Mouse (Mus musculus) lung, adult 18-20 months (tissue): Measurements from ENCODE around the gene Slc6a6.

Experiments
- DNase-seq, 2 experiments: peaks; one replicate each; pipeline ENCODE4 v3.0.0; 2022; ENCODE audit warnings: mixed read lengths in 2 of 2

Gene Slc6a6

DNA sequence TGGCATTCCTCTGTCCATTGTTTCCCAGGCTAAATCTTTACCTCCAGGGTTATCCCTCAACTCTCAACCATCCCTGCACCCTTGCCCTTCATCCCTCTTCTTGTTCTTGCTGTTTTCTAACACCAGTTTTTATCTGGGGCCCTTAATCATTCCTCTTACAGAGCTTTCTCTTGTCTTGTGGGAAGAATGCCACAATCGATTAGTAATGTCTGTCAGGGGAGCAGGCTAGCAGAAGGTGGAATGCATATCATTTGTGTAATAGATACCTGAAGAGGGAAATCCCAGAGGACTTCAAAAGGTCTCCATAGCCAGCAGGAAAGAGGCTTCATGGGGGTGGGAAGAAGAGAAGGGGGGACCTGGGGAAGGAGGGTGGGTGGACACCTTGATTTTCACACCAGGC lies 20.6 kb downstream of the Slc6a6 start:
- DNase-seq: no peak

DNA sequence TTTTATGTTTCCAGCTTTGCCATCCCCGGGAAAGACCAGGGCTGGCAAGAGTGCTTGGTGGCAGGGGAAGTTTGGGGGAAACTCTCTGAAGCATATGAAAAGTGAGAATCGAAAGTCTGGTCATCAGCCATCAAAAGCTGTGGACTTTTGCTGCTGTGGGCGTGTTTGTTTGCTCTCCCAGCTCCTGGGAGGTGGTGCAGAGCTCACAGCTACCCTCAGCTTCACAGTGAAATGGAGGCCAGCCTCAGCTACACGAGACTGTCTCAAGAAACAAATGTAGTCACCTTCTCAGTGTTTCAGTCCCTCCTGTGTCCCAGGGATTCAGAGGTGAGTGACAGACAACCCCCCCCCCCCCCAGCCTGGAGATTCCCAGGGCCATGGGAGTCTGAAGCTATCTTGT lies 21.8 kb downstream of the Slc6a6 start:
- DNase-seq: peak in 1 of 2 experiments; percentile 50

DNA sequence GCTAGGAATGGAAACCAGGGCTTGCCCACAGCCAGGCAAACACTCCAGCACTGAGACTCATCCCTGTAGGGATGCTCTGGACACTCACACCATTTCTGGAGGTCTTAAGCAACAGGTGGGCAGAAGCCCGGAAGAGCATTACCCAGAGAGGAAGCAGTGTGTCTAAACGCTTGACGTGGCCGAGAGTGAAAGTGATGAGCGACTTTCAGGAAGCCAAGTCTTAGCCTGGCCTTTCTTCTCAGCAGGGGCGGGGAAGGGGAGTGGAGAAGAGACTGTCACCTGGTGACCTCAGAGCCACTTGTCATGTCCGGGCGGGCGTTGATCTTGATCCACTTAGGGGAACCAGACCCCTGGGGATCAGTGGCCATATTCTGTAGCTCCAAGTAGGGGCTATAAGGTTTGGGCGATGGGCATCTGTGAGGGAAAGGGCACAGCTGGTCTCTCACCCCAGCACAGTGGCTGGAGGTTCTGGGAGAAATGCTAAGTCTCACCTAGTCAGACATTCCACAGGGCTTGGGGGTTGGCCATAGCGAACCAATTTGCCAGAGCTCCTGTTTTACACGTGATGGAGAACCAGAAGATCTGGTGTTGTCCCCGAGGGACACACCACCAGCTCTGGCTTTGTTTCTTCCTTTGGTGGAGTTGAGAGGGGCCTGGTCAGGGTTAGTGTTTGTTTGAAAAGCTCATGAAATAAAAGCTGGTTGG lies 22.4 kb downstream of the Slc6a6 start:
- DNase-seq: no peak

DNA sequence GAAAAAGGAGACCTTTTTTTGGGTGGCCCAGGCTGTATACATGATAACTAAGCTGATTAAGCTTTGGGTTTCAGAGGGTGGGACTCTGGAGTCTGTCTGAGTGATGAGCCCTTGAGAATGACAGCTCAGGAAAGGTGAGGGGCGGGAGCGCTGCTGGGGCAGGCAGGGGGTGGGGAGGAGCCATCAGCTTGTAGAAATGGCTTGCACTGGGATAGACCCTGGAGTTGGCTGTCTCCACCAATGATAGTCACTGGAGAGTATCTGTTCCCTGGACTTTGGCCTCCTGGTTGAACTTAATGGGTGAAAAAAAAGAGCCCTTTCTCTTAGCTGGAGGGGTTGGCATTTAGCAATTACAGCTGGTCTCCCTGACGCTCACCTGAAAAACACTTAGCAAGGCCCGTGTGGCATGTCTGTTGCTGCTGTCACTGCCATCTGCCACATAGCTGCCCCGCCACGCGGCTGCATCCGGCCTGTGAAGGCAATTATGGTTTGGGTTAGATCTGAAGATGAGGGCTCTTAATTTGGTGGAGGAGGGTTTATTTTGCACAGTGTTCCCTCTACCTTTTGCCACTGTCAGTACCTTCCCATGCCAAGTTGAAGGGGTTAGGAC lies 23.5 kb downstream of the Slc6a6 start:
- DNase-seq: no peak

DNA sequence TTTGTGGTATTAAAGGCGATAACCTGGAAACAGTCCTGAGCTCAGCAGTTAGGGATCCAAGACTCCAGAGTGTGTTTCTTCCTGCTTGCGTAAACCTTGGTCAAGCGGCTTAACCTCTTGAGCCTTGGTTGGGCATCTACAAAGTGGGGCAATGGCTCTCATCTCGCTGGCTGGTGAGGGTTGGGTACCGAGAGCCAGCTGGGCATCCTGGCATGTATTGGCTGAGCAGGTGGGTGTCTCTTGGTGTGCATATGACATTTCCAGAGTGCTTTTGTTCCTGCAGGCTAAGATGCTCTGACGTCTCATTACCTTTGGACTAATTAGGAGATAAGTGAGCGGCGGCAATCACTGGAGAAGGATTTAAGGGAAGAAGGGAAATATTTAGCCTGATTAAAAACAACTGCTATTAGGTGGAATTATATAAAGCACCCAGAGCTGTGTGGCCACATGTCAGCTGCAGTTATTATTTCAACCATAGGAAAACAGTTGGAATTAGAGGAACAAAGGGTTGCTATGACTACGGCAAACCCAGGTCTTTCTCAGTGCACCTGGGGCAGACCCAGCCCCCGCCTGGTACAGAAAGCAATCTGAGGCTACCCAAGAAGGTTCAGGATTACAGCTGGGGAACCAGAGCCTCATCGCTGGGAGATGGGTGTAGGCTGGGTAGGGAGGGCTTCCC lies 24.2 kb downstream of the Slc6a6 start:
- peak in 1 of 2 experiments; percentile 57 for DNase-seq

DNA sequence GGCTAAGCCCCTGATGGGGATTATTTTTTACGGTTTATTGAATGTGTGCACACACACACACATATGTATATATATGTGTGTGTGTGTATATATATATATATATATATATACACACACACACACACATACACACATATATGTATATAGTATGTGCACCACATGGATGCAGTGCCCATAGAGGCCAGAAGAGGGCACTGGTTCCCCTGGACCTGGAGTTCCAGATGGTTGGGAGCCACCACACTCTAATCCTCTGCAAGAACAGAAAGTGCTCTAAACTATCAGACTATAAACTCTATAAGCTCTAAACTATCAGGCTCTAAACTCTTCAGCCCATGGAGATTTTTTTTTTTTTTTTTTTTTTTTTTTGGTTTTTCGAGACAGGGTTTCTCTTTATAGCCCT lies 25.1 kb downstream of the Slc6a6 start:
- no peak for DNase-seq

DNA sequence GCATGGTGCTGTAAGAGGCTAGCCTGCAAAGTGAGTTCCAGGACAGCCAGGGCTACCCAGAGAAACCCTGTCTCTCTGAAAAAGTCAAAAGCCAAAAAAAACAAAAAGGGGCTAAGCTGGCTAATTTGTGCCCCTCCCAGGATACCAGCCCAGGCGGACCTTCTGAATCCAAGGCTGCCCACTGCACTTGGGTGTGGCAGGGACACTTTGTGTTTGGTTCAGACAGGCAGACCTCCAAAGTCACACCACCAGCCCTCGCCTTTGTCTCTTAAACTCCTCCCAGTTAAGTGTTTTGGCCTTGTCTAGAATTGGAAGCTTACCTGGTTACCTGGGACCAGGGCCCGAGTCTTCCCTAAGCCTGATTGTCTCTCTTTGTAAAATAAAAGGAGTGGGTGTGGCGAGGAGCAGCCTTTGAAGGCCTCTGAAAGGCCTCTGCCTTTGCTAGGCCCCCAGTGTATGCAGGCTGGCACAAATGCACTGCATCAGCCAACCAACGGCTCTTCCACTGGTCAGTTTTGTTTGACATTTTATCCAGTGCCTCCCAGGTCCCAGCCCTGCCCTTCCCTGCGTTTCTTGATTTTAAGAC lies 26.6 kb downstream of the Slc6a6 start:
- DNase-seq: no peak

DNA sequence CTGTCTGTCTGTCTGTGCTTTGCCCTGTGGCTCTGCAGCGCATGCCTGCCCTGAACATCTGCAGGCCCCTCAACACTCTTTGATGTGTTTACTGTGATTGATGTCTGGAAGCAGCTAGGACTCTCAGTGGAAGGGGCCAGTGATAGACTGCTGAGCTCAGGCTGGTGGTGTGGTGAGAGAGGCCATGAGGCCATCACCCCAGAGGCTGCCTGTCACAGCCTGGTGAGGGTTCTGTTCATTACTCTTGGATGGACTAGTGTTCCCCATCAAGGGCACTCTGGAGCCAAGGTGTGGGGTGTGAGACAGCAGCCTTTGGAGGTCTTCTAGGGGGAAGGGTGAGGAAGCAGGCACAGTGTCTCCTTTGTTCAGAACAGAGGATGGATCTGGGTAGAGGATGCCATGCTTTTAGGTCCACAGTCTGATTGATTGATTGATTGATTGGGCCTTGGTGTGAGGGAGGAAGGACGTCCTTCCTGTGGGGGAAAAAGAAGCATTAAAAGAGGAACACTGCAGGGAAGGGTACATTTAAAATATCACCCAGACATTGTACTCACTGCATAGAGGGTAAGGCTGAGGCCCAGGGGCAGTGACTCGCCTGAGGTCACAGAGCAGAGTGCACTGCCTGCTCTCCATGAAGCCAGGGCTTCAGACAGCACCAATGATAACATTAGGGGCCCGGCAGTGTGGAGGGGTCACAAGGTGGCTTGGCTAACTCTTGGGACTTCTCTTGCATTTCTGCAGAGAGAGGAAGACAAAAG lies 28.4 kb downstream of the Slc6a6 start:
- DNase-seq: no peak

DNA sequence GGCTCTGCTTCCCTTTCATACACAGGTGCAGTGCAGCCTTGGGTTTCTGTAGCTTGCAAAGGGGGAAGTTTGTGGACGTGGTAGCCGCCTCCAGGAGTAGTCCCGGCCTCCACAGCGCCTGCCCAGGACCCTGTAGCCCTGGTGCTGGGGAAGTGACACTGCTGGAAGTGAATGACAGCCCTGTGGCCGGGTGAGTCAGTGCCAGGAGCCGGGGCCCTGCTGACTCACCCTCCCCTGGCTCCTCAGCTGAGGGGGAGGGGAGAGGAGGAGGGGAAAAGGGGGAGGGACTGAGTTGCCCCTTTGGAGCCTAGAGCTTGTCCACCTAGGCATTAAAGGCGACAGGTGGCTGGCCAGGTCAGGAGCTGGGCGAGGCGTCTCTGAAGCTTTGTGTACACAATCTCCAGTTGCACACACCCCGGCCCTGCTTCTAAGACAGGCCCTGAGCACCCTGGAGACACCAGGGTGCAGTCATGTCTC lies 29.0 kb downstream of the Slc6a6 start:
- DNase-seq: peak; percentile 81 to 88

DNA sequence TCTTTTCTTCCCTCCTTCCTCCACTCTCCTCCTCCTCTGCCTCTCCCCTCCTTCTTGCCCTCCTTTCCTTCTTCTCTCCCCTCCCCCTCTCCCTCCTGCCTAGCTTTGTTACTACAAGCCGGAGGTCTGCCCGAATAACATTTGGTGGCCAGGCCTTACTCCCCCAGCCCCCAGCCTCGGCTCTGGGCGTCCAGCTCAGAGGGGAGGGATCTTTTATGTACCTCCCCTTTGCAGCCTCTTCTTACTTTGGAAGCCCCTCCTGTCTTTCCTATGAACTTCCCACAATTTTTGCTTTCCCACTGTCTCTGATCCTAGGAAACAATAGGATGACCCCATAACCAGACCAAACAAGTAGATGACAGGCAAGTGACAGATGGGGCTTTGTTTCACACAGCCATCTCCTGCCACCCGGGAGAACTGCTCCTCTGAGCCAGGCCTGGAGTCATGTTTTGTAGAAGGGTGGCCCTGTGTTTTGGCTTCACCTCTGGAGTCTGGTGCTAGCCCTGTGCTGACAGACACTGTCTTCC lies 29.6 kb downstream of the Slc6a6 start:
- no peak for DNase-seq

DNA sequence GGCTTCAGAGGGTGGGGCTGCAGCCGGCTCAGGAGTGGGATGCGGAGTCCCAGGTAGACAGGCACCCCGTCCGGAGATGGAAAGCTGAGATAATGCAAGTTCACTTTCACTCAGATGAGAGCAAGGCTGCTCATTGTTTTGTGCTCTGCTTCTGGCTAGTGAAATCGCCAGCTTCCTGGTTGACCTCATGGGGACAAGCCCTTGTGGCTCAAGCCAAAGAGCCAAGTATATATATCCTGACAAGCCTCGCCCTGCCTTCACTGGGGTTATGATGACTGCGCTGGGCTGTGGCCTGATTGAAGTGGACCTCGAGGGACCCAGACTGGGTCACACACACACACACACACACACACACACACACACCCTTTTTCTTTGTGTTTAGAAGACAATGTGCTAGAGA lies 31.2 kb downstream of the Slc6a6 start:
- DNase-seq: peak; percentile 53 to 73

DNA sequence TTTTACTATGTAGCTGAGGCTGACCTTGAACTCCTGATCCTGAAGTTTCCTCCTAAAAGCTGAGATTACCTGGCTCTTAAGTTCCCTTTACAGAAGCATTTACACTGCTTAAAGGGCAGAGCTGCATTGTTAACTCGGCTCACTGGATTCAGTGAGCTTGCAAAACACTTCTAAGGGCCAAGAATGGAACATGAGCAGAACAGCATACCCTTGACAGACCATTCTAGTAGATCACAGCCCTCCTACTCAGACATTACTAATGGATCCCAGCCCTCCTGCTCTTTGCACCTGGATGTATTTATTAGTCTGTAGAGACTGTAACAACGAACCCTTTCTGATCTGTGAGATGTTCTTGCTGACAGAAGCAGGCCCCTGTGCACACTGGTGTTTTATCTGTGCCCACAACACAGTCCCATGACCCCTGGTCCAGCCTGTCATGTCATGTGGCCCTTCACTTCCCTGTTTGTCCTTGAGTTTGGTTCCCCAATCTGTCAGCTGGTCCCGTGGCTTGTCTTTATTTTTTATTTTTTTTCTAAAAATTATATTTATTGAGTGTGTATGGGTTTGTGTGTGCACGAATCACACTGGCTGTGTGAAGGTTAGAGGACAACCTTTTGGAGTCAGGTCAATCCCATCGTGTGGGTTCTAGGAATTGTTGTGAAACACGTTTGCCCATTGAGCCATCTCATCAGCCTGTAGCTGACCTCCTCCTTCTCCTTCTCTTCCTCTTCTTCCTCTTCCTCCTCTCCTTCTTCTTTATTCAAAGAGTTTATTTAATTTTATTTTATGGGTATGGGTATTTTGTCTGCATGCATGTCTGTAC lies 32.3 kb downstream of the Slc6a6 start:
- DNase-seq: no peak

DNA sequence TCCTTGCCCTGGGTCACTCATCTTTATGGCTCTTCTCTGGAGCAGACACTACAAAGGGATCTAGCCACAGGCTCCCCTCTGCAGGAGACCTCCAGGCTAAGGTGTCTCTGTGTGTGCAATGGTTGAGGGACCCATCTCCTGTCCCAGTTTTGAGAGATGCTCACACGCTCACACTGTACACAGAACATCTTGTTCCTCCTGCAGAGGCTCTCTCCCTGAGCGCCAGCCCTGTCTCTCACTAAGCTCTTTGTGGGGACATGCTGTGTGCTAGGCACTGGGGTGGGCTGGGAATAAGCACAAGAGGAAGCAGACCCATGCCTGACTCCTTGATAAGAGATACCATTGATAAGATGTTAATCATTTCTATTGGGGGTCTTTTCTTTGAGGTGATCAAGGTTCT lies 34.2 kb downstream of the Slc6a6 start:
- no peak for DNase-seq

DNA sequence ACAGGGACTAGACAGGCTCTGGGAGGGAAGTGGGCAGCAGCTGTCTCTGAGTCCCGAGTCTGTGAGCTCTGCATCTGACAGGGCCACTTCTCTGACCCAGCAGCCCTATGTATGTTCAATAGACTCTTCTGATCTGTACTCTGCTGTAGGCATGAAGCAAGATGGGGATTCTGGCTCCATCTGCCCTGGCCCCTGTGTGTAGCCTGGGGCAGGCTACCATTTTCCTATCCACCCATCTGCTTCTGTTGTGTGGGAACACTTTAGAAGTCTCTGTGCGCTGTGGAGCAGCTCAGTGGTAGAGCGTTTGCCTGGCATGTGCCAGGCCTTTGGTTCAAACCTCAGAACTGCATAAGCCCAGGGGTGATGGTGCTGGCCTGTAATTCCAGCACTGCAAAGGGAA lies 34.8 kb downstream of the Slc6a6 start:
- no peak for DNase-seq

DNA sequence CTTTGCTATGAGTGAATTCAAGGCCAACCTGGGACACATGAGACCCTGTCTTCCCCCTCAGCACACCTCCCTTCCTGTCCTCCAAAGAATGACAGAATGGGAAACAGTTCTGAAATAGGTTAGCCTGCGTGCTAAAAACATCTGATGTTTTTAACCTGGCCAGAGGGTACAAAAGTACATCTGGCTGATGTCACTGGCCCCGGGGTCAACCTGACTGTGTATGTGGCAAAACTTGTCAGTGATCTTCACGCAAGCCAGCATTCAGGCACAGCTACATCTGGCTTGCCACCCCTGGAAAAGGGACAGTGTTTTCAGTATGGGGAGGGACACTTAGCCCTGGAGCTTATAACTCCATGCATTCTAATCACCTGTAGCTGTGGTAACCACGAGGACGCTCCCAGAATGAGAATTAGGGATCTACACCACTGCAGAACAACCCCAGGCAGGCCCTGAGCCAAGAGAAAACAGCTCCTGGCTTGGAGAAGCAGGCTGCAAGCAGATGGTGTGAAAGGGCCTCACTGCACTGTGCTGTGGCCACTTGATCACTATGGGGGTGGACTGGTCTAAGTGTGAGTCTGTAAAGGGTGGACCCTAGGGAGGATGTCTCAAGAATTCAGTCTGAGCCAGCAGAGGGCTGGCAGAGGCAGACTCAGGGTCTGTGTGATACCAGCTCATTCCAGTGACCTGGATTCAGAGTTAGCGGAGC lies 35.3 kb downstream of the Slc6a6 start:
- no peak for DNase-seq

DNA sequence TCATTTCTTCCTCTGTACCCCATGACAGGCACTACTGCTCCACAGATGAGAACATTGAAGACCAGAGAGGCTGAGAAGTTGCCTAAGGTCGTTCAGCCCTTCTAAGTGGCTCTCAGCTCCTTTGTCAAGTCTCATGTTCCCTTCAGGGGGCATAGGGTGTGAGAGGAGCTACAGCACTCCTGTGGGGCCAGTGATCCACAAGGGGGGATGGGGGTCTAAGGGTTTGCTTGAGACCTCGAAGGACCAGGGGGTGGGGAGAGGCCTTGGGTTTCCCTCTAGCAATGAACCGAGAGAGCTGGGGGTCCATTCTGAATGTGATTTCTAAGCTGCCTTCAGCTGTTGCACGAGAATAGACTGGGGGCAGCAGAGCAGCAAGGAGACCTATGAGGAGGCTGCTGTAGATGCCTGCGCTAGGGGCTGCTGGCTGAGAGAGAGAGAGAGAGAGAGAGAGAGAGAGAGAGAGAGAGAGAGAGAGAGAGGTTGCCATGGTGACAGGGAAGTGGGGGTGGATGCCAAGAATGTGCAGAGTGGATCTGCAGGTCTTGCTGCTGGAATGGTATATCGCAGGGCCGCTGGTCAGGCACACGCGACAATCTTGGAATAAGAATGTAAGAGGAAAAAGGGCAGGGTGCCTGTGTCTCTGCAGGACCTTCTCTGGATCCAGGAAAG lies 36.1 kb downstream of the Slc6a6 start:
- peak in 1 of 2 experiments; percentile 54 for DNase-seq

DNA sequence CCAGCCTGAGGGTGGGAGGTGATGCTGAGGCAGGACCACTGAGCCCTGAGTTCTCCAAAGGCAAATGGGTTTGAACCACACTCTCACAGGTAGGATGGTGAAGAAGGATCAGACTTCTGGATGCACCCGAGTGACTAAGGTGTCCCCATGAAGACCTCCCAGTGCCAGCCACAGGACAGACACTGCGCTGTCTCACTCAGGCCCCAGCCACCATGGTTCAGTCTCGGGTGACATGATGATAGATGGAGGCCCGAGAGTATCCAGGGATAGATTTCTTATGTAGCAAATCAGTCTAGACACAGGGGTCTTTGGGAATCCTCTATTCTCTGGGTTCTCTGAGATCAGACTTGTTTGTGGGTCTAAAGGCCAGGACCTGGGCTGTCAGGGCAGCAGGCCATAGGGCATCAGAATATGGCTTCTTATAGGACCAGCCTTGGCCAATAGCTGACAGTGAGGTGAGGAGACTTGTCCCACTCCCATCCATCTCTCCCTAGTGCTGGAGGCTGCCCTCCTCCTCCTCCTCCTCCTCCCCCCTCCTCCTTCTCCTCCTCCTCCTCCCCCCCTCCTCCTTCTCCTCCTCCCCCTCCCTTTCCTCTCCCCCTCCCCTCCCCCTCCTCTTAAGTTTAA lies 36.8 kb downstream of the Slc6a6 start:
- DNase-seq: no peak

DNA sequence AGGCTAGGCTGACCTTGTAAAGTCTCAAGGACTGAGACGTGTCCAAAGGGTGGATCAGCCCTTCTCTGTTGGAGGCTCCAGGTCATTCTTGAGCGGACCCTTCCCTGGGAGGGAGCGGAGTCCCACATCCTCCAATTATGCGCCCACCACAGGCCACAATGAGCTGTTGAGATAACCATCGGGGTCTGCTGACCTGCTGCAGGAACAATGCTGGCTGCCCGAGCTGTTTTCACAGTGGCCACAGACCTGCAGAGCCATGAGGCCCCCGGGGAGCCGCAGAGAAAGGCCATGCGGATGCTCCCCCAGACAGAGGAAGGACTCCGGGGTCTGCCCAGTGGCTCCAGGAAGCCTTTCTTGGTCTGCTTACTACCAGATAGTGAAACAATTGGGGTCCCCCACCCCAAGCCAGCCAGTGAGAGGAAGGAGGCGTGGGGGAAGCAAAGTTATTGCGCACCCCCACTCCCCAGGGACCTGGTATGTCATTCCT lies 37.4 kb downstream of the Slc6a6 start:
- no peak for DNase-seq

DNA sequence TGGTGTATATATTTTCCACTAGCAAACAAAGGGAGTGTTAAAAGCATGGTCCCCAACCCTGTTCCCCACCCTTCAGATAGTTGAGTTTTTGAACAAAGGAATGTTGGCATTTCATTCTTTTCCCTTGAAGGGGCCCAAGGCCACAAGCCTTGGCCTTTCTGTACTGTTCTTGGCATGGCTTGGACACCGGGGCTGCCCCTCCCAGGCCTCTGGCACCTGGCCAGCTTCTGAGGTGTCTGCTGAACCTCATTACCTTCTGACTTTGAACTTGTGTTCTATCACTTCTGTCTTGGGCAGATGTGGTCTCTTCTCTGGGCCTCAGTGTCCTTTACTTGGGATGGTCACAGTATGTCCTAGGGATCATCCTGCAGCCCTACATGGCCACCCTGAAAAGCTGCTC lies 43.5 kb downstream of the Slc6a6 start:
- no peak for DNase-seq
